In genomic region chr15:37133916-37134315, GRCm38 (mm10) we compare ENCODE assay signal across 10 mouse cellular contexts.
DNase-seq lines count a peak whose midpoint lies in the region; ATAC-seq and TF ChIP-seq lines count a peak whose summit lies in the region.
"Had no signal": no experiment of that assay in that cellular context is flagged by ENCODE, and none has a peak within 500 bp of the region (broad histone marks: within the 10 kb centered on the region; RNA-seq: fewer than 3 reads in every experiment).

No protein-coding gene starts in this region.

- in situ Hi-C loops in CH12.LX (cut with MboI; ENCODE audit: low pct_ligation_motif_present, low pct_unique_long_range_greater_than_20kb, low sequenced_read_pairs): no loop called here

- no peaks in the 10 kb centered on the region for H3K9me3 ChIP-seq in CH12.LX (replicated peaks; ENCODE audit: low read length)
- no peaks in the 10 kb centered on the region for H3K9me3 ChIP-seq in forebrain, postnatal 0 days (ENCODE audit: low read length)

- no peaks in the 10 kb centered on the region for H3K79me2 ChIP-seq in CH12.LX (replicated peaks; ENCODE audit: control insufficient read depth, extremely low read depth, insufficient read depth, poor library complexity, severe bottlenecking)

- TF ChIP-seq EP300 in CH12.LX (IDR thresholded peaks at IDR 0.05; ENCODE audit: low read length): no peak

- TF ChIP-seq CTCF in layer of hippocampus, adult 2 months (conservative IDR thresholded peaks at IDR 0.05): peak; percentile 76
- TF ChIP-seq CTCF in CH12.LX (conservative IDR thresholded peaks at IDR 0.05 in 1 of 2, IDR thresholded peaks at IDR 0.05 in 1 of 2; ENCODE audit: low read depth in 2 of 2, low read length in 2 of 2): peak in 1 of 2 experiments; percentile 39; a peak in 2 of 4 replicates
- TF ChIP-seq CTCF in forebrain, postnatal 0 days (IDR thresholded peaks at IDR 0.05; ENCODE audit: low read depth): peak; percentile 86

- H3K9ac ChIP-seq in CH12.LX (ENCODE audit: insufficient read depth, low read depth): no peak overlapping the region
- no peak overlapping the region for H3K9ac ChIP-seq in forebrain, postnatal 0 days

- no peaks in the 10 kb centered on the region for H3K4me1 ChIP-seq in CH12.LX (ENCODE audit: control insufficient read depth in 1 of 2, insufficient read depth in 2 of 2)
- peaks cover 17% of the 10 kb centered on the region for H3K4me1 ChIP-seq in forebrain, postnatal 0 days (ENCODE audit: insufficient read depth)

- H3K27ac ChIP-seq in layer of hippocampus, adult 2 months: no peak overlapping the region; the same call in 1 of the 2 replicates
- H3K27ac ChIP-seq in CH12.LX (ENCODE audit: insufficient read depth, low read depth): no peak overlapping the region
- H3K27ac ChIP-seq in forebrain, postnatal 0 days (ENCODE audit: low read depth, low read length): 0 out of 2 replicates have a peak overlapping the region, but pooled peaks have one; percentile 92

- dilution Hi-C loops in CH12.LX (cut with MboI; ENCODE audit: extremely low pct_ligation_motif_present, extremely low pct_unique_long_range_greater_than_20kb, low sequenced_read_pairs): no loop called here

- no peak overlapping the region for H3K4me2 ChIP-seq in CH12.LX (ENCODE audit: insufficient read depth, low read depth, poor library complexity, severe bottlenecking)
- H3K4me2 ChIP-seq in forebrain, postnatal 0 days (ENCODE audit: low read depth): no peak overlapping the region
- H3K4me2 ChIP-seq: heart, embryonic 11.5 days had no signal

- ATAC-seq in forebrain, postnatal 0 days: peak; percentile 85

- H3K27me3 ChIP-seq in CH12.LX (replicated peaks): no peaks in the 10 kb centered on the region
- no peaks in the 10 kb centered on the region for H3K27me3 ChIP-seq in forebrain, postnatal 0 days (ENCODE audit: insufficient read depth, low read length)

- peak; percentile 61 to 69 for DNase-seq in cerebellum, postnatal 10 days
- no peak for DNase-seq in cerebellum, adult 9-11 months
- DNase-seq in layer of hippocampus, adult 2 months (ENCODE audit: low spot score in 2 of 2): no peak
- no peak for DNase-seq in layer of hippocampus, adult 8-10 months (ENCODE audit: low spot score in 2 of 2)
- no peak for DNase-seq in CH12.LX (ENCODE audit: extremely low read depth)
- peak; percentile 79 for DNase-seq in forebrain, postnatal 0 days
- no peak for DNase-seq in spleen, adult 12 weeks (ENCODE audit: low spot score)
- no peak for DNase-seq in adrenal gland, adult 2 months
- DNase-seq: thymus, postnatal 4 days had no signal

- TF ChIP-seq POLR2A in CH12.LX (IDR thresholded peaks at IDR 0.05; ENCODE audit: low read depth, low read length): no peak

- no peaks in the 10 kb centered on the region for H3K36me3 ChIP-seq in CH12.LX (replicated peaks in 1 of 2; ENCODE audit: control insufficient read depth in 1 of 2, insufficient read depth in 1 of 2, low read length in 1 of 2)
- no peaks in the 10 kb centered on the region for H3K36me3 ChIP-seq in forebrain, postnatal 0 days (ENCODE audit: insufficient read depth)

- TF ChIP-seq RAD21 in CH12.LX (IDR thresholded peaks at IDR 0.05; ENCODE audit: low read depth, low read length): peak; percentile 38

- H3K4me3 ChIP-seq in layer of hippocampus, adult 2 months: no peak overlapping the region
- H3K4me3 ChIP-seq in CH12.LX (replicated peaks in 1 of 3; ENCODE audit: low read depth in 2 of 3, low read length in 2 of 3, poor library complexity in 1 of 3): no peak overlapping the region
- no peak overlapping the region for H3K4me3 ChIP-seq in forebrain, postnatal 0 days (ENCODE audit: low read depth, low read length)

- 21% methylated on average over 5 of the region's 5 CpGs for WGBS in forebrain, postnatal 0 days

TF ChIP-seq in CH12.LX, 34 proteins besides CTCF, POLR2A, EP300 and RAD21:
- TF ChIP-seq ZNF384 (IDR thresholded peaks at IDR 0.05; ENCODE audit: low read depth, low read length) (no peak), ZMIZ1 (IDR thresholded peaks at IDR 0.05; ENCODE audit: low read depth, low read length) (no peak), ZKSCAN1 (IDR thresholded peaks at IDR 0.05; ENCODE audit: borderline replicate concordance, low read depth, low read length) (no peak), TCF12 (IDR thresholded peaks at IDR 0.05; ENCODE audit: low read depth, low read length) (no peak), ETS1 (conservative IDR thresholded peaks at IDR 0.05; ENCODE audit: low read depth, low read length) (no peak), MAX (IDR thresholded peaks at IDR 0.05; ENCODE audit: low read length) (no peak), USF1 (IDR thresholded peaks at IDR 0.05; ENCODE audit: low read depth, low read length) (no peak), PAX5 (IDR thresholded peaks at IDR 0.05; ENCODE audit: low read length) (no peak), IRF4 (IDR thresholded peaks at IDR 0.05; ENCODE audit: low read depth, low read length) (no peak), CHD1 (IDR thresholded peaks at IDR 0.05; ENCODE audit: low read depth, low read length) (no peak), ELF1 (IDR thresholded peaks at IDR 0.05; ENCODE audit: low read depth, low read length) (no peak), MAFK (IDR thresholded peaks at IDR 0.05; ENCODE audit: insufficient replicate concordance, low read length) (no peak), SIN3A (IDR thresholded peaks at IDR 0.05; ENCODE audit: low read length) (no peak), MXI1 (IDR thresholded peaks at IDR 0.05; ENCODE audit: low read depth, low read length) (no peak), NRF1 (IDR thresholded peaks at IDR 0.05; ENCODE audit: low read depth, low read length) (no peak), USF2 (conservative IDR thresholded peaks at IDR 0.05; ENCODE audit: low read depth, low read length) (no peak), SMC3 (IDR thresholded peaks at IDR 0.05; ENCODE audit: low read depth, low read length) (no peak), BHLHE40 (IDR thresholded peaks at IDR 0.05; ENCODE audit: low read depth, low read length) (no peak), NELFE (IDR thresholded peaks at IDR 0.05; ENCODE audit: low read depth, low read length) (no peak)

Comparison
In these comparisons a context has a peak if more than half of its experiments do, and no peak if none do; other contexts are left out.
1. DNase-seq: peak in cerebellum, postnatal 10 days (2 of 2) and forebrain, postnatal 0 days (single experiment); none in cerebellum, adult 9-11 months (single experiment), layer of hippocampus, adult 2 months (0 of 2), layer of hippocampus, adult 8-10 months (0 of 2), CH12.LX (single experiment), spleen, adult 12 weeks (single experiment) and adrenal gland, adult 2 months (single experiment).